Mouse (Mus musculus) cortical plate, adult 2 months (tissue): ENCODE data around the gene Hnrnpf. TPM values are rescaled to one million over a fixed set of nuclear protein-coding genes. Genes with fewer than 3 reads are reported as not detected.

Experiments
- H3K27ac ChIP-seq: fragments of 200-500 bp; 2 replicates; pipeline ENCODE4 v1.5.1; 2012; ENCODE audit warnings: low read length, control low read depth, inconsistent platforms; ENCODE audit not compliant: insufficient read depth
- H3K4me1 ChIP-seq: fragments of 200-500 bp; 2 replicates; pipeline ENCODE4 v1.6.1; 2011; ENCODE audit warnings: low read length; ENCODE audit not compliant: control insufficient read depth, insufficient read depth
- H3K4me3 ChIP-seq: fragments of 200-500 bp; 2 replicates; pipeline ENCODE4 v1.5.1; 2011; ENCODE audit warnings: mild to moderate bottlenecking, low read length, control low read depth; ENCODE audit not compliant: insufficient read depth
- CTCF ChIP-seq: fragments of 200-500 bp; IDR thresholded peaks from 2 replicates; pipeline ENCODE4 v1.5.1; 2011; ENCODE audit warnings: mild to moderate bottlenecking, control low read depth, low read length; ENCODE audit not compliant: insufficient read depth; ENCODE audit errors: extremely low read depth
- POLR2A ChIP-seq: fragments of 200-500 bp; IDR thresholded peaks from 2 replicates; pipeline ENCODE4 v1.6.1; 2011; ENCODE audit warnings: mild to moderate bottlenecking, low read length, control low read depth; ENCODE audit not compliant: insufficient read depth; ENCODE audit errors: extremely low read depth
- polyA plus RNA-seq: library from polyadenylated mRNA; depleted of rRNA; stranded (reverse); fragments of >200 nt; gene quantifications from 2 replicates; pipeline ENCODE4 v1.2.3, GENCODE M21; 2012; rRNA removed

Hnrnpf gene
- polyA plus RNA-seq, 1 experiment, result 111 TPM

DNA sequence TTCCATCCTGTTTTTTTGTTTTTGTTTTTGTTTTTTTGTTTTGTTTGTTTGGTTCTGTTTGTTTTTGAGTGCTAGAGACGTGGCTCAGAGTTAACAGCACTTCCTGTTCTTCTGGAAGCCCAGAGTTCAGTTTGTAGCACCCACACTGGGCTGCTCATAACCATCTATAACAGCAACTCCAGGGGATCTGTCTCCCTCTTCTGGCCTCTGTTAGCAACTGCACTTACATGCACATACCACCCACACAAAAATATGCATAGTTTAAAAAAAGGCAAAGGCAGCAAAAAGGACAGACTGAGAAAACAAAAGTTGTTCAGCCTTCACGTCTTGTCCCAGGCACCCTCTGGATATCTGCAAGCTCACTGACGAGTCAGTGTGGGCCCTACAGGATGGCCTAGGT is 63.1 kb downstream of the Hnrnpf start:
- no peak for TF ChIP-seq POLR2A
- no peak for TF ChIP-seq CTCF
- H3K4me1 ChIP-seq, result no peaks in the 10 kb centered on the region
- H3K27ac ChIP-seq, result no peak overlapping the region
- no peak overlapping the region for H3K4me3 ChIP-seq

DNA sequence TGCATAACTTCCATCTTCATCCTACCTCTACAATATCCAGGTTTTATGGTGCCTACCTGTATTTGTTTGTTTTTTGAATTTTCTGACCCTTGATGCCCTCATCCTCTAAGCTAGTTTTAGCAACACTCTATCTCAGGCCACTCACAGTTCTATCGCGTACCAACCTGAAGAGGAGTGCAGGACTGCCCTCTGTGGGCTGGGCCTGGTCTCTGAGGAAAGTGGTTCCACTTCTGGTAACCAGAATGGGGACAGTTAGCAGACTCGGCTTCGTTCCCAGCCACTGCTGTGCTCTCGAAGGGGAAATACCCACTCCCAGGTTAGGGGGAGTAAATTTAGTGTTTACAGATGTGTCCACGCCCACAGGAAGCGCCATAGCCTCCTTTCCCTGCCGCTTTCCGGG is 66.6 kb downstream of the Hnrnpf start:
- Histone ChIP-seq H3K4me3 (no peak overlapping the region), H3K27ac (no peak overlapping the region), H3K4me1 (no peaks in the 10 kb centered on the region)
- no peak for TF ChIP-seq POLR2A
- TF ChIP-seq CTCF, result no peak

Other genes with a start within 250 kb of the Hnrnpf start
- gene Zfp637, start 59.1 kb upstream of the Hnrnpf start, polyA plus RNA-seq, result 66.7 and 74.5 TPM in 2 replicates
- 34.0 and 34.5 TPM in 2 replicates for gene Zfp239, start 38.2 kb upstream of the Hnrnpf start, polyA plus RNA-seq
- 0.17 TPM in 1 of 2 replicates, not detected in the other for gene Fxyd4, start 37.4 kb downstream of the Hnrnpf start, polyA plus RNA-seq
- gene Rasgef1a, start 111.1 kb downstream of the Hnrnpf start, polyA plus RNA-seq, result 160 and 164 TPM in 2 replicates
- gene Csgalnact2, start 238.8 kb downstream of the Hnrnpf start, polyA plus RNA-seq, result 8.9 and 9.1 TPM in 2 replicates